Mouse (Mus musculus) granulocyte monocyte progenitor cell, adult 5-6 weeks (primary cell): Measurements from ENCODE around the gene Nup210l. TPM values are rescaled to one million over a fixed set of nuclear protein-coding genes. Genes with fewer than 3 reads are reported as not detected.

ENCODE experiments used
- ATAC-seq: replicated peaks from 2 replicates; pipeline ENCODE4 v1.8.0; 2016; ENCODE audit warnings: mild to moderate bottlenecking, moderate TSS enrichment, inconsistent platforms; ENCODE audit not compliant: poor library complexity, severe bottlenecking
- total RNA-seq, 2 experiments: library from RNA; stranded (forward) in 1 of 2; stranded (reverse) in 1 of 2; fragments of 200-712, 200-1000 nt in 1 of 2; fragments of >200 nt in 1 of 2; fragmentation: Nextera tagmentation in 1 of 2; gene quantifications; 2 replicates each; pipeline ENCODE4 v1.2.3; 2014 to 2017

Nup210l gene
- total RNA-seq, 2 experiments from 2014 or later: 0.28 to 0.31 TPM

DNA sequence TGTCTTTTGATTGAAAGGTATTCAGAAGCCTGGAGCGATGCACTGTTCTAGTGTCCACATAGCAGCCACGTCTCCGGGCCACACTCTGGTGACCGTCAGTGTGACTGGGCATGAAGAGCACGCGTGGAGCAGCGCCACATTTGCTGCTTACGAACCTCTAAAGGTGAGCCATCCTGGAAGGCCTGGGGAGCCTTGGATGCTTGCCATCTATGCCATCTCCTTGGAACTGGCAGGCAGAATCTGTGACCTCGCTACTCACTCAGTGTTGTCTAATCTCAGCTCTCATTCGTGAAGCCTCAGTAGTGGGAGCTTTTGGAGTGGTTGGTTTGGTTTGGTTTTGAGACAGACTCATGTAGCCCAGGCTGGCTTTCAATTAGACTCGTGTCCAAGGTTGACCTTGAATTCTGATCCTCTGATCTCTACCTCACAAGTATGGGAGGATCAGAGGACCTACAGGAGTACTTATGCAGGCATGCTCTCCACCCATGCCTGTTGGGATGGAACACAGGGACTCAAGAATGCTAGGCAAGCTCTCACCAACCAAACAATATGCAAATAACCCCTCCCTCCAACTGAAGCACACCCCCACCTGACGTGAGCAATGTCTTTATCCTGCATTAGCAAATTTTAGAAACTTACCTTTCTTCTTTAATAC lies 47.3 kb downstream of the Nup210l start:
- ATAC-seq: no peak

GRCm38 (mm10) chr3:90155996-90156395 lies 52.1 kb downstream of the Nup210l start:
- ATAC-seq: peak; percentile 97

DNA sequence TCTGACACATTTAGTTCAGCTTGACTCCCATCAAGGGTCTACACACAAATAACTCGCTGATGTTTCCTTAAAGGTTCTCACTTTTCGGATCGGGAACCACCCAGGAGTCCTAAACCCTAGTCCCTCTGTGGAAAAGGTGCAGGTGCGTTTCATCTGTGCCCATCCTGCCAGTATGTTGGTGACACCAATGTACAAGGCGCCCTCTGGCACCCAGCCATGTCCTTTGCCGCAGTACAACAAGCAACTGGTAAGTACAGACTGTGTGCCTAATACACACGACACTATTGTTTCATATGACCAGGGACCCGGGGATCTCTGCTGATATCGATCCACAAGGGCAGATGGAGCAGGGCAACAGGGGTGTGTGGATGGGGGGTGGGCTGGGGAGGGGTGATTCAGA lies 55.8 kb downstream of the Nup210l start:
- no peak for ATAC-seq

DNA sequence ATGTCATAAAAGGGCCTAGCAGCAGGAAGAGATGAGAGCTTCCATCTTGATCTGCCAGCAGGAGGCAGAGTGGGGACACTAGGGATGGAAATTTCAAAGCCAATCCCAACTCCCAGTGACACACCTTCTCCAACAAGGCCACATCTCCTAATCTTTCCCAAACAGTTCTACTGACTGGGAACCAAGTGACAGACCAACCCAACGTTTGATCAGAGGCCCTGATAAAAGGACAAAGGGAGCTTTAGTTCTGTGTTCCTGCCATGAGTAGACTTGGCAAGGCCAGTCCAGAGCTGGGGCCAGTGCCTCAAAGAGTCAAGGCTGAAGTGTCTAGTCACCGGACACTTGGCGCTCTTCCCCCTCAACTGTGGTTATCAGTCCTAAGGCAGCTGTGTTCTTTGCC lies 57.6 kb downstream of the Nup210l start:
- ATAC-seq: no peak

DNA sequence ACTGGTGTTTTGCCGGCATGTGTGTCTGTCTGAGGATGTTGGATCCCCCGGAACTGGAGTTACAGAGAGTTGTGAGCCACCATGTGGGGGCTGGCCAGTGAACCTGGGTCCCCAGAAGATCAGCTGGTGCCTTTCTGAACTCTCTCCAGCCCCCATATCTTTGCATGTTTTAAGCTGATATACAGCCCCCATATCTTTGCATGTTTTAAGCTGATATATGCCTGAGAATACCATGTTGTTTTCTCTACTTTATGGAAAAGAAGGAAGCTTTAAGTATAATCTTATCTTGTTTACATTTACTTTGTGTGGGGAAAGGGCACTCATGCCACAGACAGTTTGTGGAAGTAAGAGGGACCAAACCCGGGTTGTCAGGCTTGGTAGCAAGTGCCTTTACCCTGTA lies 75.6 kb downstream of the Nup210l start:
- no peak for ATAC-seq

DNA sequence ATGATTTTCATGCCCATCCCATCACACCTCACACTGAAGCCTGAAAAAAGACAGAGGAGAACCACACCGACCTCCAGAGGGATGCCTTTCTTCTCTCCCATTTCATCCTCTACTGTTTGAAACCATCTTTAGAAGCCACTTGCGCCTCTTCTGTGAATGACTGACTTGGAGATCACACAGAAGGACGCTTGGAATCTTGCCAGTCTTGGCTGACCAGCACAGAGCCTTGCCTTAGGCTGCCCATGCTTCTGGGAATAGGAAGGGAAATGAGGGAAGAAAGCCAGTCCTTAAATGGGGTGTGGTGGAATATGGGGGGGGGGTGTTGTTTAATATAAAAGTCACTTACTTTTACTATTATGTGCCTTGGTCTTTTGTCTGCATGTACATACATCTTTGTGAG lies 79.6 kb downstream of the Nup210l start:
- ATAC-seq: no peak

GRCm38 (mm10) chr3:90190859-90191510 lies 87.1 kb downstream of the Nup210l start:
- ATAC-seq: no peak

GRCm38 (mm10) chr3:90194759-90195158 lies 90.8 kb downstream of the Nup210l start:
- ATAC-seq: no peak

GRCm38 (mm10) chr3:90195644-90196043 lies 91.7 kb downstream of the Nup210l start:
- ATAC-seq: no peak

GRCm38 (mm10) chr3:90197548-90197947 lies 93.6 kb downstream of the Nup210l start:
- ATAC-seq: no peak

DNA sequence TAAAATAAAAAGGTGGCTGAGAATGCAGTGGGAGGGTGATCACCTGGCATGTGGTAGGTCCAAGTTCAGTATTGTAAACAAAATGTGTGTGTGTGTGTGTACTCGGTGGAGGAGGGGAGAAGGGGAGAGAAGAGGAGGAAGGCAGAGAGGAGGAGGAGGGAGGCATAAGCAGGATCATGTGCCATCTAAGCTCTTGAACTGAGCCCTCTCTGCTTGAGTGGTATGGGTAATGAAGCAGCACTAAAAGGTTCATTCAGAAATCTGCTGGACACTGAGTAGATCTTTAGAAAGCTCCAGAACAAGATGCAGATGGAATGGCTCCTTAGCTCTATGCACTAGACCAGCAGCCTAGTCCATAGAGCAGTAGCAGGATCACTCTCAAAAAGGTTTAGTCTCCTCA lies 99.0 kb downstream of the Nup210l start:
- ATAC-seq: no peak

DNA sequence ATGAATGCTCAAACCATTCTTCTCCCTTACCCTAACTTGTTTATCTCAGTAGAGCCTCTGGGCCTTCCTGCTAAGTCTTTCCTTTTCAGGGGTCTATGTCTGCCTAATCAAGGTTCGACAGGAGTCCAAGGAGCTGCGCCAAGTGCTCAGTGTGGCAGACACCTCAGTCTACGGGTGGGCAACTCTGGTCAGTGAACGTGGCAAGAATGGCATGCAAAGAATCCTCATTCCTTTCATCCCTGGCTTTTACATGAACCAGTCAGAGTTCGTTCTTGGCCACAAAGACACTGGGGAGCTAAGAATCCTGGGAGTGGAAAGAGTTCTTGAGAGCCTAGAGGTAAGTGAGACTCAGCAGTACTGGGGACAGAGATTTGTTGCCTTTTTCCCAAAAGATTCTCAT lies 99.7 kb downstream of the Nup210l start:
- no peak for ATAC-seq

- no peak for ATAC-seq
Measured at GRCm38 (mm10) chr3:90204582-90204981, 100.7 kb downstream of the Nup210l start.

- ATAC-seq: no peak
Measured at GRCm38 (mm10) chr3:90208662-90209061, 104.7 kb downstream of the Nup210l start.

GRCm38 (mm10) chr3:90209908-90210566 lies 106.1 kb downstream of the Nup210l start:
- ATAC-seq: no peak

- no peak for ATAC-seq
Measured at GRCm38 (mm10) chr3:90211475-90212398, 107.8 kb downstream of the Nup210l start.

GRCm38 (mm10) chr3:90212723-90213122 lies 108.8 kb downstream of the Nup210l start:
- ATAC-seq: no peak

- ATAC-seq: peak; percentile 91
Measured at GRCm38 (mm10) chr3:90213377-90213866, 109.5 kb downstream of the Nup210l start, which contains the start of the genes Rps27 and Rab13. Gene Rps27, minus strand, starts transcription at chr3:90213651. Gene Rab13, plus strand, starts transcription at chr3:90213695.

GRCm38 (mm10) chr3:90213956-90214684 lies 110.2 kb downstream of the Nup210l start:
- no peak for ATAC-seq
